Mouse (Mus musculus): ENCODE results near the gene Vps37b.

- no peak for TF ChIP-seq CTCF (IDR thresholded peaks at IDR 0.05; ENCODE audit: low read depth)
- no peak for TF ChIP-seq EP300 (IDR thresholded peaks at IDR 0.05; ENCODE audit: low read depth)
Observed at GRCm38 (mm10) chr5:124045453-124046010, 13.5 kb upstream of the Vps37b start.
